Mouse (Mus musculus) frontal cortex, postnatal 36 days (tissue): ENCODE results near the gene Pdzd7.

ENCODE experiments used
- DNase-seq, 2 experiments: peaks; one replicate each; pipeline ENCODE4 v3.0.0; 2022; ENCODE audit warnings: low spot score in 2 of 2

Gene Pdzd7

GRCm38 (mm10) chr19:45030746-45031693, 14.5 kb downstream of the Pdzd7 start:
- peak; percentile 68 to 85 for DNase-seq

- peak; percentile 59 for DNase-seq
These were observed 15.4 kb downstream of the Pdzd7 start for GRCm38 (mm10) chr19:45030111-45030510.

DNA sequence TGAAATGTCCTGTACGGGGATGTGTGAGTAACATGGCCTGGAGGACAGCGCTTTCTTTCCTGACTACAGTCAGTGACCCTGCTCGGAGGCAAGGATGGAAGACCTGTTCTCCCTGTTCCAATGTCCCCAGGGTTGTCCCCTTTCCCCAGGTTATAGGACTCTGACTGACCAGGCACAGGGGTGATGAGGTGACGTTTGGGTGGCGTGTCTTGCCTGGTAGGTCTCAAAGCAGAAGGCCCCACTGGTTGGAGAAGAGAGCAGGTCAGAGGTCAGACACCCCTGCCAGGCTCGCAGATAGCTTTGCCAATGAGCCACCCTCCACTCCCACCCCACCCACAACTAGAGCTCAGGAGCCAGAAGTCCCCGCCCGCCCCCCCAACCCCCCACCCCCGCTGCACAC, 15.9 kb downstream of the Pdzd7 start:
- DNase-seq: no peak

DNA sequence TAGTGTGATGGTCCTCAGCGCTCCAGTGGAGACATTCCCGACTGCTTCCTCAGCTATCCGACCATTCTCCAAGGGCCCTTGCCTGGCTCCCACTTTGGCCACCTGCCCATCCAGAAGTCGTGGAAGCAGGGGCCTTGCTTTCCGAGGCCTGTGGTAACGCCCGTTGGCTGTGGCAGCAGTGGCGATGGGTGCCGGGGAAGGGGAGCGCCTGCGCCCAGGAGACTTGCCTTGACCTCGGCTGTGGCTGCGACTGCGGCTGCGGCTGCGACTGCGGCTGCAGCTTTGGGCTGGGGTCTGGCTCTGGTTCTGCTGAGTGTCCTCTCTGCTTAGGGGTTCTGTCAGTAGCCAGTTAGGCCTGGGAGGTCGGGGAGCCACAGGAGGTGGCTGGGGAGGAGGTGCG, 16.8 kb downstream of the Pdzd7 start:
- no peak for DNase-seq

GRCm38 (mm10) chr19:45027848-45028247, 17.7 kb downstream of the Pdzd7 start:
- DNase-seq: no peak

DNA sequence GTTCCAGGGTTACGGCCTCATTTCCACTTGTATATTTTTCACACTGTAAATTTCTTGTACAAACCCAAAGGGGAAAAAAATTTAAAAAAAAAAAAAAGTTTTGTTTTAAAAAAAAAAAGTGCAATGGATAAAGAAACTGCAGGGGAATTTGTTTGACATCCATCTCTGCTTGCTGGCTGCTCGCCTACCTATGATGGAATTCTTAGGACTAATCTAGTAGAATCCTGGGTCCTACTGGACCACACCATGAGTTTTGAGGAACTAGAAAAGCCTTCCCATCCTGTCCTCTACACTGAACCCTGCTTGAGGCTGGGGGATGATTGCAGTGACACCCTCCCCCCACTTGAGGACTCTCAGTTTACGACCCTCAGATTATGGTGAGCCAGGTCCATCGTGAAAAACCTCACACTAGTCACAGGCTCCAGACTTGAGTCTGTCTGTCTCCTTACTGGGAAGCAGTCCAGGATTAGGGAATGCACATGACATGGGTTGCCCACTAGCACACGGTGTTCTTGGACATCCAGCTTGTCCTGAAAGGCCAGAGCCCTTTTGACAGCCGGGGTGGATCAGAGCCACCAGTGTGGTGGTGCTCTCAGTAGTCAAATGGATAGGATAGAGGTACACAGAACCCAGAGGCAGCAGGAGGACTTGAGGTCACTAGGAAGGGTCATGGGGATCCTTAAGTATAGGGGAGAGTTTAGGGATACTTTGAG, 18.4 kb downstream of the Pdzd7 start:
- no peak for DNase-seq

GRCm38 (mm10) chr19:45025937-45026568, 19.5 kb downstream of the Pdzd7 start:
- no peak for DNase-seq

GRCm38 (mm10) chr19:45024775-45025174, 20.7 kb downstream of the Pdzd7 start:
- DNase-seq: no peak

GRCm38 (mm10) chr19:45023993-45024392, 21.5 kb downstream of the Pdzd7 start:
- no peak for DNase-seq

DNA sequence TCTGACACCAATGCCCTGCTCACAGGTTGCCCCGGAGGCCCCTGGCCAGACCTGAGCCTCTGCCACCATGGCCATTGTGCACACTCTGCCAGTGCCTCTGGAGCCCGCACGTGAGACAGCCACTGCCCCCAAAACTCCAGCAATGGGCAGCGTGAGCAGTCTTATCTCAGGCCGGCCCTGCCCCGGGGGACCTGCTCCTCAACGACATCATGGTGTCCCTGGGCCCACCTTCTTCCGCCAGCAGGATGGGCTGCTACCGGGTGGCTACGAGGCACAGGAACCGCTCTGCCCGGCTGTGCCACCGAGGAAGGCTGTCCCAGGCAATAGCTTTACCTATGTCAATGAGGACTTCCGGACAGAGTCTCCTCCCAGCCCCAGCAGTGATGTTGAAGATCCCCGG, 24.2 kb downstream of the Pdzd7 start:
- no peak for DNase-seq

DNA sequence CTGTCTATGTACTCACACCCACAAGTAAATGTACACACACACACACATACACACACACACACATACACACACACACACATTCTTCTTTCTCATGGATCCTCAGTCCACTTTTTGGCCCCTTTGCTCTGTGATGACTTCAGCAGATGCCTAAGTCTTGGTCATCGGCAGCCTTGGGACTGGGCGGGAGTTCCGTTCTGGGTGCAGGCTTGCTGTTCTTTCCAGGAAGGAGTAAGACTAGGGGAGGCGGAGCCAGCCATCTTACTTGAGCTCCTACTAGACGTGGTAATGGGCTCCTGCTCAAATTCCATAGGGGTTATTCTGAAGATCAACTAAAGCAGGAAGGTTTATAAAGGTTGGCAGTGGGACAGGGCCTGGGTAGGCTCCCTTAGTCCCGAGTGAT, 25.2 kb downstream of the Pdzd7 start:
- no peak for DNase-seq

DNA sequence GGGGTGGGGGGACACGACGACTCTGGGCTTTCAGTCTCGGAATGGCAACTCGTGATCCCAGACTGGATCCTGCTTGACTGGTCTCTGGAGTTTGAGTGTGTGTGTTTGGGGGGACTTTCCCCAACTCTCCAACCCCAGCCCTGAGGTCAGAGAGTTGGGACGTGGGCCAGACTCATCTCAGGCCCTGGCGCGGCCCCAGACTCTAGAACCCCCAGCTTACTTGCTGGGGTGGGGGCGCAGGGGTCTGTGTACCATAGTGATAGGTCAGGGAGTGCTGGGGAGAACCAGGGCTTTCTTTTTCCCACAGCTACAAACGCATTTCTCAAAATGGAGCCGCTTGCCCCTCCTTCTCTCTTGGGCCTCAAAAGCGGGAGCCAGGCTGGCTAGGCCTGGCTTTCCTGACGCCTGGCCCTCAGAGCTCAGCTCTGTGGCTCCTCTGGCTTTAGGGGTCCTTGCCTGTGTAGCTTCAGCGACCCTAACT, 27.1 kb downstream of the Pdzd7 start:
- no peak for DNase-seq

GRCm38 (mm10) chr19:45017909-45018308, 27.6 kb downstream of the Pdzd7 start:
- peak; percentile 72 to 81 for DNase-seq

GRCm38 (mm10) chr19:45017216-45017771, 28.2 kb downstream of the Pdzd7 start:
- DNase-seq: peak; percentile 64 to 66

GRCm38 (mm10) chr19:45016341-45017215, 28.9 kb downstream of the Pdzd7 start:
- DNase-seq: peak; percentile 52 to 75

DNA sequence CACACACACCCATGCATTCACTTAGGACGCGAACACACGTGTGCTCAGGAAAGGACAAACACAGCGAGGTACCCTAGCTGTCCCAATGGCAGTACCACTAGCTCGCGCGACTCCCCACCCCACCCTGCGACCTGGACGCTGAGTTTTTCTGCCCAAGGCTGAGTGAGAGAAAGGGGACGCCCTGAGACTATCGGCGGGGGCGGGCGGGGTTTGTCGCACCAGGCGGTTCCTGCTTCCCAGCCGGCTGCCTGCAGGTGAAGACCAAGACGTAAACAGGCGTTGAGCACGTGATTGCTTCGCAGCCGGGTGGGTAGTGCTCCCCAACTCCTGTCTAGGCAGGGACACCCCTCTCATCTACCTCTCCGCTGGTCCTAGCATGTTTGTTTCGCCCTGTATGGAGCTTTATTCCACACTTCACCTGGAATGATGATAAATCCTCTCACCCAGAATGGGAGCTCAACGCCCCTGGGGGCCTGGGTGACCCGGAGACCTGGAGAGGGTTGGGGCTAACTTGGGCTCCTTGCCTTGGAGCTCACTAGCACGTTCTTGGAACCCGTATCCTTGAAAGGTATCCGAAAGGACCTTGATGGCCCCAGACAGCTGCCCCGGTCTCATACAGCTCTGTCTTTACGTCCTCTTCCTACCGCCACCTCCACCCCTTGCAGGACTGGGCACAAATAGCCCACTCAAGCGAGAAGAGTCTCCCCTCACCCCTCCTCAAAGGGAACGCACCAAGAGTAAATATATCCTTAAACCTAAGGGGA, 29.8 kb downstream of the Pdzd7 start:
- peak in 1 of 2 experiments; percentile 27 for DNase-seq

- peak in 1 of 2 experiments; percentile 32 for DNase-seq
These were observed 30.5 kb downstream of the Pdzd7 start for GRCm38 (mm10) chr19:45014981-45015402.

GRCm38 (mm10) chr19:45014335-45014971, 31.1 kb downstream of the Pdzd7 start, which contains the start of gene Lzts2:
TSS of gene Lzts2 (plus strand) at chr19:45014414.
- DNase-seq: no peak

DNA sequence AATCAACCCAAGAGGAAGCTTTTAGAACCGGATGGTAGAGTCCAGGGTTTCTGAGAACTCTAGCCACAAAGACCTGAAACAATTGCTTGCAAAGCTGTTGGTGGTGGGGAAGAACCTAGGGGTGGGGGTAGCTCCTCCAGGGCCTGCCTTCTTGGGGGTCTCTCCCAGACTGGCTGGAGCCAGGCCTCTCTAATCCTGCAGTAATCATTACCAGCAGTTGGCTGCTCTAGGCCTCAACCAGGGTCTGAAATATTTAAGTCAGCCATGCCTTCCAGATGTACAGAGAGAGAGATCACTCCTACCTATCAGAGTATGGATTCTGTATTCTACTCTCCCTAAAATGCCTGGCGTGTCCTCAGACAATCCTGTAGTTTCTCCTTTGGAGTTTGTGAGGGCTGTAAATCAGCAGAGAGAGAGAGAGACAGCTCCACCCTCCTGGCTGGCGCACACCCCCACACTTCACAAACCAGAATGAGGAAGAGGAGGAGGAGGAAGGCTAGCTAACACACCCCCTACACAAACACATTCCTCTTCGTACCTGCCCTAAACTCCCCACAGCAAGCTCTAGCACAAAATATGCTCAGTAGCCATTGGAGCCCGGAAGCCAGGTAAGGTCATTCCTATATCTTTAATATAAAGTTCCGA, 31.8 kb downstream of the Pdzd7 start:
- no peak for DNase-seq
